Mouse (Mus musculus) limb, embryonic 12.5 days (tissue): ENCODE data around the gene Col20a1. TPM values are rescaled to one million over a fixed set of nuclear protein-coding genes. Genes with fewer than 3 reads are reported as not detected.
A peak's percentile ranks its signal among the peaks of the same experiment; 100 is the strongest.

Source experiments
- ATAC-seq: fragments of 200-750 bp; cut with Nextera tagmentation; 2 replicates; pipeline ENCODE4 v1.8.0; 2017; ENCODE audit warnings: low read depth, moderate TSS enrichment; ENCODE audit not compliant: insufficient number of reproducible peaks, insufficient read depth, low FRiP score, low TSS enrichment
- H3K27ac ChIP-seq: fragments of 300-500 bp; sonication (generic); 2 replicates; pipeline ENCODE4 v1.5.1; 2016; ENCODE audit warnings: mild to moderate bottlenecking, moderate library complexity
- H3K27me3 ChIP-seq: fragments of 300-500 bp; sonication (generic); 2 replicates; pipeline ENCODE4 v1.6.1; 2016; ENCODE audit warnings: mild to moderate bottlenecking, moderate library complexity
- H3K36me3 ChIP-seq: fragments of 300-500 bp; sonication (generic); 2 replicates; pipeline ENCODE4 v1.6.1; 2016; ENCODE audit warnings: mild to moderate bottlenecking, moderate library complexity
- H3K4me1 ChIP-seq: fragments of 300-500 bp; sonication (generic); replicated peaks from 2 replicates; pipeline ENCODE4 v1.6.1; 2016
- H3K4me2 ChIP-seq: fragments of 300-500 bp; sonication (generic); 2 replicates; pipeline ENCODE4 v1.6.1; 2016; ENCODE audit warnings: mild to moderate bottlenecking, moderate library complexity
- H3K4me3 ChIP-seq: fragments of 300-500 bp; sonication (generic); replicated peaks from 2 replicates; pipeline ENCODE4 v1.5.1; 2016; ENCODE audit warnings: mild to moderate bottlenecking
- H3K9ac ChIP-seq: fragments of 300-500 bp; sonication (generic); replicated peaks from 2 replicates; pipeline ENCODE4 v1.6.1; 2016; ENCODE audit warnings: mild to moderate bottlenecking, moderate library complexity
- H3K9me3 ChIP-seq: fragments of 300-500 bp; sonication (generic); 2 replicates; pipeline ENCODE4 v1.6.1; 2016; ENCODE audit warnings: mild to moderate bottlenecking, moderate library complexity
- WGBS: fragments of 180-500 bp; shearing (Covaris S2); methylation state at CpG from one replicate; pipeline ENCODE4 v1.1.7; 2016; 5-methylcytosine and 5-hydroxymethylcytosine counted together
- polyA plus RNA-seq: library from polyadenylated mRNA; unstranded; fragments of >200 nt; fragmentation: Nextera tagmentation; extraction: Ambion mirVana; gene quantifications from 2 replicates; pipeline ENCODE4 v1.2.1, GENCODE M21; 2016

The Col20a1 gene
- 0.64 and 0.68 TPM in 2 replicates for polyA plus RNA-seq

- Histone ChIP-seq H3K27ac (peak within 1 kb of the TSS; percentile 42; the same call in 1 of the 2 replicates), H3K9ac (no peak within 1 kb of the TSS), H3K36me3 (peaks cover 26% of the 10 kb centered on the region), H3K4me1 (no peaks in the 10 kb centered on the region), H3K9me3 (no peaks in the 10 kb centered on the region), H3K4me2 (no peak within 1 kb of the TSS), H3K27me3 (no peaks in the 10 kb centered on the region), H3K4me3 (no peak within 1 kb of the TSS)
- no peak for ATAC-seq
- 61% methylated on average over 2 of the region's 2 CpGs for WGBS
Observed at GRCm38 (mm10) chr2:180986449-180986848, at the start of gene Col20a1. Gene Col20a1, plus strand, starts transcription at chr2:180986535.

- Histone ChIP-seq H3K4me1 (no peaks in the 10 kb centered on the region), H3K9ac (no peak overlapping the region), H3K36me3 (no peaks in the 10 kb centered on the region), H3K27me3 (peaks cover 3% of the 10 kb centered on the region; the same call in 1 of the 2 replicates), H3K27ac (no peak overlapping the region), H3K4me3 (no peak overlapping the region), H3K9me3 (no peaks in the 10 kb centered on the region), H3K4me2 (no peak overlapping the region)
- no peak for ATAC-seq
Observed at GRCm38 (mm10) chr2:180940187-180940586, 46.1 kb upstream of the Col20a1 start.

- H3K36me3 ChIP-seq = no peaks in the 10 kb centered on the region
- no peak overlapping the region for H3K4me2 ChIP-seq
- H3K9me3 ChIP-seq = no peaks in the 10 kb centered on the region
Observed at GRCm38 (mm10) chr2:180941869-180942268, 44.5 kb upstream of the Col20a1 start.

GRCm38 (mm10) chr2:180949947-180950346 is 36.4 kb upstream of the Col20a1 start:
- Histone ChIP-seq H3K36me3 (no peaks in the 10 kb centered on the region), H3K4me3 (no peak overlapping the region), H3K4me1 (peaks cover 17% of the 10 kb centered on the region), H3K4me2 (no peak overlapping the region), H3K27me3 (peaks cover 43% of the 10 kb centered on the region), H3K27ac (no peak overlapping the region), H3K9me3 (no peaks in the 10 kb centered on the region), H3K9ac (no peak overlapping the region)
- WGBS = 30% methylated on average over 1 of the region's 1 CpGs
- no peak for ATAC-seq

More at GRCm38 (mm10) chr2:180941869-180942268, 44.5 kb upstream of the Col20a1 start:
- H3K4me1 ChIP-seq = no peaks in the 10 kb centered on the region
- H3K27me3 ChIP-seq = peaks cover 3% of the 10 kb centered on the region; the same call in 1 of the 2 replicates
- H3K9ac ChIP-seq = no peak overlapping the region
- no peak for ATAC-seq
- H3K4me3 ChIP-seq = no peak overlapping the region
- H3K27ac ChIP-seq = no peak overlapping the region

- Histone ChIP-seq H3K27ac (no peak overlapping the region), H3K9me3 (no peaks in the 10 kb centered on the region), H3K9ac (no peak overlapping the region), H3K4me3 (no peak overlapping the region), H3K36me3 (no peaks in the 10 kb centered on the region), H3K4me2 (peak overlapping the region; percentile 19; the same call in 1 of the 2 replicates), H3K27me3 (peaks cover 57% of the 10 kb centered on the region), H3K4me1 (peaks cover 18% of the 10 kb centered on the region)
- WGBS = 17% methylated on average over 9 of the region's 9 CpGs
- ATAC-seq = no peak
Observed at GRCm38 (mm10) chr2:180952731-180953171, 33.6 kb upstream of the Col20a1 start.

GRCm38 (mm10) chr2:180953638-180954037 is 32.7 kb upstream of the Col20a1 start:
- no peaks in the 10 kb centered on the region for H3K9me3 ChIP-seq
- peaks cover 54% of the 10 kb centered on the region for H3K27me3 ChIP-seq
- no peaks in the 10 kb centered on the region for H3K36me3 ChIP-seq
- no peak overlapping the region for H3K27ac ChIP-seq
- ATAC-seq = no peak
- peak overlapping the region; percentile 59 for H3K4me3 ChIP-seq
- H3K4me2 ChIP-seq = peak overlapping the region; percentile 96
- peak overlapping the region; percentile 66; the same call in 1 of the 2 replicates for H3K9ac ChIP-seq
- peaks cover 18% of the 10 kb centered on the region for H3K4me1 ChIP-seq
- WGBS = 29% methylated on average over 2 of the region's 2 CpGs

GRCm38 (mm10) chr2:180954061-180955047 is 32.0 kb upstream of the Col20a1 start, which contains the start of gene Nkain4:
Gene Nkain4, minus strand, starts transcription at chr2:180954699.
- Histone ChIP-seq H3K4me1 (peaks cover 18% of the 10 kb centered on the region), H3K27me3 (peaks cover 54% of the 10 kb centered on the region), H3K4me2 (peak within 1 kb of the TSS; percentile 96), H3K27ac (no peak within 1 kb of the TSS), H3K9ac (peak within 1 kb of the TSS; percentile 66), H3K36me3 (no peaks in the 10 kb centered on the region), H3K9me3 (no peaks in the 10 kb centered on the region), H3K4me3 (peak within 1 kb of the TSS; percentile 59)
- 2% methylated on average over 52 of the region's 52 CpGs for WGBS
- ATAC-seq = peak; percentile 83

- Histone ChIP-seq H3K36me3 (no peaks in the 10 kb centered on the region), H3K4me3 (no peak overlapping the region), H3K9ac (no peak overlapping the region), H3K27ac (no peak overlapping the region), H3K9me3 (no peaks in the 10 kb centered on the region), H3K27me3 (peaks cover 21% of the 10 kb centered on the region), H3K4me2 (no peak overlapping the region), H3K4me1 (peaks cover 4% of the 10 kb centered on the region; the same call in 1 of the 2 replicates)
- ATAC-seq = no peak
- WGBS = 67% methylated on average over 7 of the region's 7 CpGs
Observed at GRCm38 (mm10) chr2:180959605-180960004, 26.7 kb upstream of the Col20a1 start.

- H3K27ac ChIP-seq = no peak overlapping the region
- peaks cover 17% of the 10 kb centered on the region for H3K27me3 ChIP-seq
- H3K4me1 ChIP-seq = no peaks in the 10 kb centered on the region
- no peaks in the 10 kb centered on the region for H3K9me3 ChIP-seq
- no peak overlapping the region for H3K4me2 ChIP-seq
- ATAC-seq = no peak
- WGBS = 63% methylated on average over 3 of the region's 3 CpGs
- no peak overlapping the region for H3K4me3 ChIP-seq
- no peak overlapping the region for H3K9ac ChIP-seq
- no peaks in the 10 kb centered on the region for H3K36me3 ChIP-seq
Observed at GRCm38 (mm10) chr2:180960187-180960586, 26.1 kb upstream of the Col20a1 start.

- H3K4me3 ChIP-seq = no peak overlapping the region
- no peak overlapping the region for H3K9ac ChIP-seq
- no peaks in the 10 kb centered on the region for H3K27me3 ChIP-seq
- WGBS = 80% methylated on average over 2 of the region's 2 CpGs
- H3K27ac ChIP-seq = no peak overlapping the region
- H3K9me3 ChIP-seq = no peaks in the 10 kb centered on the region
- no peak for ATAC-seq
- H3K4me1 ChIP-seq = no peaks in the 10 kb centered on the region; the same call in none of the 2 replicates
- no peaks in the 10 kb centered on the region for H3K36me3 ChIP-seq
- H3K4me2 ChIP-seq = no peak overlapping the region
Observed at GRCm38 (mm10) chr2:180962616-180963308, 23.6 kb upstream of the Col20a1 start.

GRCm38 (mm10) chr2:180963956-180964355 is 22.4 kb upstream of the Col20a1 start:
- H3K4me1 ChIP-seq = peaks cover 12% of the 10 kb centered on the region
- peaks cover 5% of the 10 kb centered on the region; the same call in 1 of the 2 replicates for H3K36me3 ChIP-seq
- no peaks in the 10 kb centered on the region for H3K27me3 ChIP-seq
- no peak overlapping the region for H3K9ac ChIP-seq
- no peak overlapping the region for H3K27ac ChIP-seq
- no peak for ATAC-seq
- no peak overlapping the region for H3K4me3 ChIP-seq
- WGBS = 4% methylated on average over 5 of the region's 5 CpGs
- H3K9me3 ChIP-seq = no peaks in the 10 kb centered on the region
- no peak overlapping the region for H3K4me2 ChIP-seq
